ENCODE assay signal across 13 mouse cellular contexts in genomic region chr12:94670035-94670434, GRCm38 (mm10).
DNase-seq lines count a peak whose midpoint lies in the region; ATAC-seq and TF ChIP-seq lines count a peak whose summit lies in the region.
"Had no signal": no experiment of that assay in that cellular context is flagged by ENCODE, and none has a peak within 500 bp of the region (broad histone marks: within the 10 kb centered on the region; RNA-seq: fewer than 3 reads in every experiment).

No protein-coding gene starts in this region.

- no peaks in the 10 kb centered on the region for H3K27me3 ChIP-seq in heart, embryonic 10.5 days (ENCODE audit: insufficient read depth, poor library complexity, severe bottlenecking)
- no peaks in the 10 kb centered on the region for H3K27me3 ChIP-seq in liver, adult 2 months (ENCODE audit: control insufficient read depth, insufficient read depth, low read length)
- H3K27me3 ChIP-seq in liver, embryonic 11.5 days (replicated peaks; ENCODE audit: control insufficient read depth, insufficient read depth, low read length), result no peaks in the 10 kb centered on the region
- no peaks in the 10 kb centered on the region for H3K27me3 ChIP-seq in midbrain, embryonic 13.5 days
- H3K27me3 ChIP-seq: intestine, embryonic 15.5 days; limb, embryonic 15.5 days had no signal

- WGBS in heart, embryonic 10.5 days, result 67% methylated on average over 1 of the region's 1 CpGs
- 75% methylated on average over 1 of the region's 1 CpGs for WGBS in liver, adult 2 months
- 79% methylated on average over 1 of the region's 1 CpGs for WGBS in liver, embryonic 11.5 days
- 86% methylated on average over 1 of the region's 1 CpGs for WGBS in midbrain, embryonic 13.5 days

- ATAC-seq in liver, embryonic 11.5 days (replicated peaks; ENCODE audit: low FRiP score), result no peak
- ATAC-seq in midbrain, embryonic 13.5 days, result no peak
- ATAC-seq: intestine, embryonic 15.5 days had no signal

- H3K4me2 ChIP-seq in liver, embryonic 11.5 days, result no peak overlapping the region
- H3K4me2 ChIP-seq in midbrain, embryonic 13.5 days (replicated peaks), result no peak overlapping the region
- H3K4me2 ChIP-seq: intestine, embryonic 15.5 days; limb, embryonic 15.5 days had no signal

- H3K36me3 ChIP-seq in heart, embryonic 10.5 days, result no peaks in the 10 kb centered on the region
- no peaks in the 10 kb centered on the region for H3K36me3 ChIP-seq in liver, adult 2 months (ENCODE audit: control insufficient read depth, insufficient read depth, low read length)
- no peaks in the 10 kb centered on the region for H3K36me3 ChIP-seq in liver, embryonic 11.5 days (ENCODE audit: control insufficient read depth, insufficient read depth, low read length)
- H3K36me3 ChIP-seq in midbrain, embryonic 13.5 days, result no peaks in the 10 kb centered on the region
- H3K36me3 ChIP-seq: intestine, embryonic 15.5 days; limb, embryonic 15.5 days had no signal

- intact Hi-C loops in left cerebral cortex, postnatal 25 days (cut with DNase I), result no loop called here

- no peaks in the 10 kb centered on the region for H3K79me2 ChIP-seq in liver, adult 2 months (ENCODE audit: control insufficient read depth, insufficient read depth, low read length)

- no peak for TF ChIP-seq CTCF in liver, adult 2 months (IDR thresholded peaks at IDR 0.05; ENCODE audit: low read depth, low read length)

- H3K4me3 ChIP-seq in heart, embryonic 10.5 days, result no peak overlapping the region
- no peak overlapping the region for H3K4me3 ChIP-seq in liver, adult 2 months (ENCODE audit: insufficient read depth, low read depth, low read length)
- H3K4me3 ChIP-seq in liver, embryonic 11.5 days (ENCODE audit: low read depth, low read length), result no peak overlapping the region
- H3K4me3 ChIP-seq in midbrain, embryonic 13.5 days (replicated peaks), result no peak overlapping the region
- H3K4me3 ChIP-seq: intestine, embryonic 15.5 days; limb, embryonic 15.5 days had no signal

- no peak for TF ChIP-seq POLR2A in liver, adult 2 months (IDR thresholded peaks at IDR 0.05; ENCODE audit: extremely low read depth, insufficient read depth, low read length)

- peak; percentile 14 to 31 for DNase-seq in heart, adult 18-20 months
- DNase-seq in heart, embryonic 10.5 days (ENCODE audit: low spot score), result no peak
- peak; percentile 3 for DNase-seq in liver, adult 2 months (ENCODE audit: extremely low read depth, low read depth, low spot score)
- no peak for DNase-seq in liver, embryonic 11.5 days (ENCODE audit: low spot score)
- peak; percentile 76 for DNase-seq in adipocyte (ENCODE audit: low spot score)
- DNase-seq in left cerebral cortex, postnatal 25 days (ENCODE audit: low spot score in 2 of 2), result peak; percentile 15 to 88
- no peak for DNase-seq in B cell, adult 2 months
- DNase-seq: gastrocnemius, postnatal 25 days; heart, postnatal 4 days; kidney, postnatal 25 days had no signal

- no peaks in the 10 kb centered on the region for H3K9me3 ChIP-seq in heart, embryonic 10.5 days
- no peaks in the 10 kb centered on the region for H3K9me3 ChIP-seq in liver, embryonic 11.5 days (ENCODE audit: control insufficient read depth, low read length)
- H3K9me3 ChIP-seq in midbrain, embryonic 13.5 days, result no peaks in the 10 kb centered on the region
- H3K9me3 ChIP-seq: intestine, embryonic 15.5 days; limb, embryonic 15.5 days had no signal

- no peaks in the 10 kb centered on the region; the same call in 1 of the 2 replicates for H3K4me1 ChIP-seq in heart, embryonic 10.5 days
- no peaks in the 10 kb centered on the region for H3K4me1 ChIP-seq in liver, adult 2 months (ENCODE audit: control insufficient read depth, insufficient read depth, low read length)
- no peaks in the 10 kb centered on the region for H3K4me1 ChIP-seq in liver, embryonic 11.5 days (replicated peaks; ENCODE audit: control insufficient read depth, insufficient read depth, low read length)
- no peaks in the 10 kb centered on the region for H3K4me1 ChIP-seq in midbrain, embryonic 13.5 days (replicated peaks)
- H3K4me1 ChIP-seq: intestine, embryonic 15.5 days; limb, embryonic 15.5 days had no signal

- no peak overlapping the region for H3K9ac ChIP-seq in liver, adult 2 months (ENCODE audit: low read depth, low read length)
- no peak overlapping the region for H3K9ac ChIP-seq in liver, embryonic 11.5 days (ENCODE audit: low read depth, low read length)
- no peak overlapping the region for H3K9ac ChIP-seq in midbrain, embryonic 13.5 days (replicated peaks)
- H3K9ac ChIP-seq: intestine, embryonic 15.5 days; limb, embryonic 15.5 days had no signal

- no peak overlapping the region for H3K27ac ChIP-seq in heart, embryonic 10.5 days
- no peak overlapping the region for H3K27ac ChIP-seq in liver, adult 2 months (replicated peaks; ENCODE audit: insufficient read depth, low read depth, low read length)
- no peak overlapping the region for H3K27ac ChIP-seq in liver, embryonic 11.5 days (ENCODE audit: low read depth, low read length)
- no peak overlapping the region for H3K27ac ChIP-seq in midbrain, embryonic 13.5 days
- H3K27ac ChIP-seq: intestine, embryonic 15.5 days; limb, embryonic 15.5 days had no signal

Comparison
In these comparisons a context has a peak if more than half of its experiments do, and no peak if none do; other contexts are left out.
1. DNase-seq: peak in heart, adult 18-20 months (2 of 2), liver, adult 2 months (single experiment), adipocyte (single experiment) and left cerebral cortex, postnatal 25 days (2 of 2); none in heart, embryonic 10.5 days (single experiment), liver, embryonic 11.5 days (single experiment) and B cell, adult 2 months (0 of 2).